Mouse (Mus musculus): Measurements from ENCODE around the gene Gtf2f1. TPM values are rescaled to one million over a fixed set of nuclear protein-coding genes. Genes with fewer than 3 reads are reported as not detected.
A peak's percentile ranks its signal among the peaks of the same experiment; 100 is the strongest.
"Not testable (repeated sequence)": the region's sequence is repeated elsewhere in the genome, so short reads cannot be mapped to it uniquely, and the experiment has no call there.

Gene Gtf2f1
- 100 to 1,000 TPM in 8 of 26 experiments, 10 to 100 TPM in 18; 60.9 to 228 (median 74.7) TPM for total RNA-seq (2018; cell fraction: chromatin; rRNA removed)
- total RNA-seq (2018; cell fraction: cytosol; rRNA removed): 10 to 100 TPM; 51.6 to 83.7 (median 61.4) TPM
- total RNA-seq (2018; cell fraction: nucleus; rRNA removed): 100 to 1,000 TPM in 2 of 26 experiments, 10 to 100 TPM in 24; 40.4 to 118 (median 50.7) TPM
- 63.3 to 154 TPM (median 75.9 TPM) in 3 replicates for polyA plus RNA-seq (2018)

- WGBS (ENCODE audit: missing documents): 1% methylated on average over 51 of the region's 51 CpGs
- Histone ChIP-seq H3K4me3 (ENCODE audit: inconsistent target) (peak within 1 kb of the TSS; percentile 100), H3K27ac (peak within 1 kb of the TSS; percentile 73), H3K36me3 (ENCODE audit: inconsistent target) (peaks cover 14% of the 10 kb centered on the region), H3K79me2 (ENCODE audit: inconsistent target) (peaks cover 20% of the 10 kb centered on the region)
Observed at GRCm38 (mm10) chr17:57011236-57012141, at the start of gene Gtf2f1, which contains the start of gene Gm17949. TSS of gene Gtf2f1 (minus strand) at chr17:57011288. TSS of gene Gm17949 (plus strand) at chr17:57011469.

DNA sequence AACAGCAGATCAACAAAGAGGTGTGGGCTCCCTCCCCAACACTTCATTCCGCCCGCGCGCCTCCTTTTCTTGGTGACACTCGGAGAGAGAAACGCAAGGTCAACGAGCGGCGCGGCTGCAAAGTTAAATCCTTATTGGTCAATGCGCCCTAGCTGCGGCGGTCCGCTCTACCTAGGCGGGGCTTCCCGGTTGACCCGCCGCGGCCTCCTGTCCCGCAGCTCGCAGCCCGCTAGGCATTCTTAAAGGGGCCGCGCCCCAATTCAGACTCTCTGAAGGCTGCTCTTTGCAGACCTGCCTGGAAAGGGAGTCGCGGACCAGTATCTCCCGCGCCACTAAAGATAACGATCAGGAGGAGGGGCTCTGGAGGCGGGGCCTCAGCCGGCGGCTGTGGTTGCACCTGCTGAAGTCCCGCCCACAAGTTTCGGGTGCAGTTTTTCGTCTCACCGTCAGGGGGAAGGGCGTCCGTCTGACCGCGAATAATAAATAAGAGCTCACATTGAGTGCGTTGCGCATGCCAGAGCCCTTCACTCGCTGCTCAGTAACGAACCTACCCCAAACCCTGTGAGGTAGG is 49.2 kb upstream of the Gtf2f1 start:
- no peak overlapping the region for H3K27ac ChIP-seq
- no peaks in the 10 kb centered on the region for H3K79me2 ChIP-seq (ENCODE audit: inconsistent target)
- no peaks in the 10 kb centered on the region for H3K36me3 ChIP-seq (ENCODE audit: inconsistent target)
- WGBS (ENCODE audit: missing documents): 2% methylated on average over 44 of the region's 44 CpGs
- H3K4me3 ChIP-seq (ENCODE audit: inconsistent target): peak overlapping the region; percentile 38

GRCm38 (mm10) chr17:57059486-57059977 is 48.4 kb upstream of the Gtf2f1 start, which contains the start of gene Slc25a23:
TSS of gene Slc25a23 (minus strand) at chr17:57059863.
- Histone ChIP-seq H3K36me3 (ENCODE audit: inconsistent target) (no peaks in the 10 kb centered on the region), H3K79me2 (ENCODE audit: inconsistent target) (no peaks in the 10 kb centered on the region), H3K27ac (no peak within 1 kb of the TSS), H3K4me3 (ENCODE audit: inconsistent target) (peak within 1 kb of the TSS; percentile 38)
- 4% methylated on average over 42 of the region's 45 CpGs for WGBS (ENCODE audit: missing documents)

GRCm38 (mm10) chr17:57058891-57059485 is 47.9 kb upstream of the Gtf2f1 start, which contains the start of gene Crb3:
TSS of gene Crb3 (plus strand) at chr17:57059105.
- Histone ChIP-seq H3K4me3 (ENCODE audit: inconsistent target) (peak within 1 kb of the TSS; percentile 38), H3K27ac (no peak within 1 kb of the TSS), H3K79me2 (ENCODE audit: inconsistent target) (no peaks in the 10 kb centered on the region), H3K36me3 (ENCODE audit: inconsistent target) (no peaks in the 10 kb centered on the region)
- WGBS (ENCODE audit: missing documents): 17% methylated on average over 18 of the region's 22 CpGs

- WGBS (ENCODE audit: missing documents): 98% methylated on average over 3 of the region's 3 CpGs
Observed at GRCm38 (mm10) chr17:57056246-57056645, 45.2 kb upstream of the Gtf2f1 start.

DNA sequence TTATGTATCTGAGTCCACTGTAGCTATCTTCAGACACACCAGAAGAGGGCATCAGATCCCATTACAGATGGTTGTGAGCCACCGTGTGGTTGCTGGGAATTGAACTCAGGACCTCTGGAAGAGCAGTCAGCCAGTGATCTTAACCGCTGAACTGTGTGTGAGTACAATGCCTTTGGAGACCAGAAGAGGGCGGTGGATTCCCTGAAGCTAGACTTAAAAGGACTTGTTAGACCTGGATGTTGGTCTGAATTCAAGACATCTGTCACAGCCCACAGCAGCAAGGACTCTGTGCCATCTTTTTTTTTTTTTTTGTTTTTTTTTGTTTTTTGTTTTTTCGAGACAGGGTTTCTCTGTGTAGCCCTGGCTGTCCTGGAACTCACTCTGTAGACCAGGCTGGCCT is 40.6 kb upstream of the Gtf2f1 start:
- not testable (repeated sequence) for H3K4me3 ChIP-seq (ENCODE audit: inconsistent target); H3K79me2 ChIP-seq (ENCODE audit: inconsistent target); H3K36me3 ChIP-seq (ENCODE audit: inconsistent target); H3K27ac ChIP-seq
- 95% methylated on average over 3 of the region's 4 CpGs for WGBS (ENCODE audit: missing documents)

More at GRCm38 (mm10) chr17:57056246-57056645, 45.2 kb upstream of the Gtf2f1 start:
- Histone ChIP-seq H3K27ac (no peak overlapping the region), H3K36me3 (ENCODE audit: inconsistent target) (no peaks in the 10 kb centered on the region), H3K79me2 (ENCODE audit: inconsistent target) (no peaks in the 10 kb centered on the region), H3K4me3 (ENCODE audit: inconsistent target) (no peak overlapping the region)

GRCm38 (mm10) chr17:57048816-57049215 is 37.7 kb upstream of the Gtf2f1 start:
- Histone ChIP-seq H3K27ac (no peak overlapping the region), H3K4me3 (ENCODE audit: inconsistent target) (no peak overlapping the region), H3K79me2 (ENCODE audit: inconsistent target) (no peaks in the 10 kb centered on the region), H3K36me3 (ENCODE audit: inconsistent target) (no peaks in the 10 kb centered on the region)
- 58% methylated on average over 3 of the region's 3 CpGs for WGBS (ENCODE audit: missing documents)

DNA sequence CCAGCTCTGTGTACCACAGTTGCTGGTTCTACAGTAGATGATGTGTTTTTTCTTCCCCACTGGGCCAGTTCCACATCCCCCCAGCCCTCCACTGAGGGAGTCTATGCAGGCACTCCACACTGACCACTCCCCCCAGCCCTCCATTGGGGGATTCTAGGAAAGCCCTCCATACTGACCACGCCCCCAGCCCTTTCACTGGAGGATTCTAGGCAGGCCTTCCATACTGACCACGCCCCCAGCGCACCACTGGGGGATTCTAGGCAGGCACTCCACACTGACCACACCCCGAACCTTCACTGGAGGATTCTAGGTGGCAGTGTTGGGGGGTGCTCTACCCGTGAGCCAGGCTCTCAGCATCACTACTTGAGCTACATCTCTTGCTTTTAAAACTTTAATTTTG is 36.3 kb upstream of the Gtf2f1 start:
- WGBS (ENCODE audit: missing documents): 88% methylated on average over 5 of the region's 5 CpGs
- no peak overlapping the region for H3K4me3 ChIP-seq (ENCODE audit: inconsistent target)
- H3K36me3 ChIP-seq (ENCODE audit: inconsistent target): no peaks in the 10 kb centered on the region
- no peaks in the 10 kb centered on the region for H3K79me2 ChIP-seq (ENCODE audit: inconsistent target)
- H3K27ac ChIP-seq: no peak overlapping the region

DNA sequence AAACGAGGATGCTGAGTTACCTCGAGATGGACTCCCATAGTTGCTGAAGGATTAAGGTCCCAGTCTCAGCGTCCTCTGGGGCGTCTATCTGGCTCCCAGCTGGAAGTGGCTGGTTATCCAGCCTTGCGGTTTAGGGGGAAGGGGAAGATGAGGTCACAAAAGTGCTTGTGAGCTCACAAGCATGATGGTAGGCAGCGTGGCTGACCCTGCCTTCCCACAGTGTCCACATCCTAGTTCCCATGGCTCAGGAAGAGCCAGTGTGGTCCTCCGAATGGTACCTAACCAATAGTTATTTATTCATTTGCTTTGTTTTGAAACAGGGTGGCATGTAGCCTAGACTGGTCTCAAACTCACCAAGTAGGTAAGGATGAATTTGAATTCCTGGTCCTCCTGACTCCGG is 30.5 kb upstream of the Gtf2f1 start, which contains the start of gene Slc25a41:
Slc25a41 (minus strand) TSS at position 101 of the 400 bp plus-strand sequence.
- H3K27ac ChIP-seq: no peak within 1 kb of the TSS
- no peaks in the 10 kb centered on the region for H3K36me3 ChIP-seq (ENCODE audit: inconsistent target)
- H3K4me3 ChIP-seq (ENCODE audit: inconsistent target): no peak within 1 kb of the TSS
- no peaks in the 10 kb centered on the region for H3K79me2 ChIP-seq (ENCODE audit: inconsistent target)
- WGBS (ENCODE audit: missing documents): 82% methylated on average over 7 of the region's 8 CpGs

GRCm38 (mm10) chr17:57038978-57039377 is 27.9 kb upstream of the Gtf2f1 start:
- H3K4me3 ChIP-seq (ENCODE audit: inconsistent target): no peak overlapping the region
- no peak overlapping the region for H3K27ac ChIP-seq
- H3K36me3 ChIP-seq (ENCODE audit: inconsistent target): no peaks in the 10 kb centered on the region
- no peaks in the 10 kb centered on the region for H3K79me2 ChIP-seq (ENCODE audit: inconsistent target)
- 56% methylated on average over 8 of the region's 8 CpGs for WGBS (ENCODE audit: missing documents)

DNA sequence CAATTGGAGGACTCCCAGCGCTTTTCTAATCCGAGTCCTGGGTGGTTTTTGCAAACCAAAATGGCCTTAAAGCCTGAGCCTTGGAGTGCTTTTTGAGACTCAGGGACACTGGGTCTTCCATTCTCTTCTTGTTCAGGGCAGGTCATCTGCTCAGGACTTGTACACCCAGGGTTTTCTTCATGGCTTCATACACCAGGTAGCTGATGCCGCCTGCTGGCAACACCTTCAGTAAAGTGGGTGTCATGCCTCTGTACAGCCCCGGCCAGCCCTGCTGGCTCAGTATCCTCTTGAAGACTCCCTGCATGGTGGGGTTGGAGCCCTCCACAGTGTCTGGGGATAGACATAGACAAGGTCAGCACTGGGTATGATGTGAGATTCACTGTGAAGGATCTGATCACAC is 21.8 kb upstream of the Gtf2f1 start:
- 98% methylated on average over 4 of the region's 4 CpGs for WGBS (ENCODE audit: missing documents)
- Histone ChIP-seq H3K79me2 (ENCODE audit: inconsistent target) (peaks cover 30% of the 10 kb centered on the region), H3K36me3 (ENCODE audit: inconsistent target) (peaks cover 4% of the 10 kb centered on the region; the same call in 1 of the 2 replicates), H3K27ac (peak overlapping the region; percentile 85), H3K4me3 (ENCODE audit: inconsistent target) (no peak overlapping the region)

DNA sequence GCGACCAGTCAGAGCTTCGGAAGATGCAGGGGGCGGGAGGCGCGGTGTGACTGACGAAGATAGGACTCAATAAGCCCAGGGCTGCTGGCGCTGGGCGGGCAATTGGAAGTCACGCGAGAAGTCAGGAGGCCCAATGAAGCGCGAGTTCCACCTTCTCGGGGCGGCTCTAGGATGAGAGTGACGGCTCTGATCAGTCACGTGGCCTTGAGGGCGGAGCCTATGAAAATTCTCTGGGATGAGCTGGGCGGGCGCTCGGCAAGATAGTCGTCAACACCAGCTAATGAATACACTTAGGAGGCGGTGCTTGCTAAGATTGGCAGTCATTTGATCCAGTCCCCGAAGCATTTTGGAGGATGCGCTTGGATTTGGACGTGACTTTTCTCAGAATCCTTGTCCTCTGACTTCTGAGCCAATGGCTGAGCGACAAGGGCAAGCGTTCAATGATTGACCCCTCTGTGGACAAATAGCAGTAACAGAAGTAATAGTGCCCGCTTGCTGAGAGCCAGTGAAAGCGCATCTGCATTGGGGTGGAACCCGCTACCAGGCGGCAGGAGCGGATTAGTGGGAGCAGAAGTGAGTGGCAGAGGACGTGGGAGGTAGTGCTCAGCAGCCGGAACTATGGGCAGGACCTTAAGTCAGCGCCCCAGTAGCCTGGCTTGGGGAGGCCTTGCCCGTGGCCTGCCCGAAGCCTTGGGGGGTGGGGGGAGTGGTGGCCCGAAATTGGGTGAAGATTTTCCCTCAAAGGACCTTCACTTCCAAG is 20.8 kb upstream of the Gtf2f1 start:
- peak overlapping the region; percentile 85 for H3K27ac ChIP-seq
- H3K36me3 ChIP-seq (ENCODE audit: inconsistent target): peaks cover 13% of the 10 kb centered on the region; the same call in 1 of the 2 replicates
- WGBS (ENCODE audit: missing documents): under 1% methylated on average over 38 of the region's 38 CpGs
- peak overlapping the region; percentile 36 for H3K4me3 ChIP-seq (ENCODE audit: inconsistent target)
- H3K79me2 ChIP-seq (ENCODE audit: inconsistent target): peaks cover 40% of the 10 kb centered on the region

DNA sequence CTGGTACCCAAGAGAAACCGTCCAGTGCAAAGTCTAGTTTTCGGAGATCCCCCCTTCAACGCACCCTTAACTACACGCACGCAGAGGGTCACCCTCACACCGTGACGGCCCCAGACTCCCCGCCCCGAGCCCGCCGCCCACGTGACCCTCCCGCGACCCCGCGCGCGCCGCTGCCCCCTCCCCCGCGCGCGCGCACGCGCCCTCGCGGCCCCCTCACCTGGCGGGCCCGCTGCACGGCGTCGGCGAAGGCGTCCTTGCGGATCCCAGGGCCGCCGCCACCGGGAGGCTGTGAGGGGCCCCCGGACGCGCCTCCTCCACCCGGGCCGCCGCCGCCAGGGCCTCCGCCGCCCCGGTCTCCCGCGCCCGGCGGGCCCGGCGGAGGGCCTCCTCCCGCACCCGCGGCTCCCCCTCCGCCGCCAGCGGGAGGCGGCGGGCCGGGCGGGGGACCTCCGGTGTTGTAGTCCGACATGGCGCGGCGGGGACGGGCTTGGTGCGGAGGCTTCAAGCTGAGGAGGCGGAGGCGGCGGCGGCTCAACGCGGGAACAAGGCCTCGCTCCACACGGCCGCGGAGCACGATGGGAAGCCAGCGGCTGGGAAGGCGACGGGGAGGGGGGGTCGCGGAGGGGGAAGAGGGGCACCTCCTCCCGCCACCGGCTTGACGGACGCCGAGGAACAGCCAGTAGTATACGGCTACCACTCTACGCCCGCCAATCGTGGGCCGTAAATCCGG is 20.0 kb upstream of the Gtf2f1 start, which contains the start of gene Khsrp:
Khsrp (minus strand) TSS at position 592 of the 730 bp plus-strand sequence.
- WGBS (ENCODE audit: missing documents): 1% methylated on average over 50 of the region's 99 CpGs
- Histone ChIP-seq H3K27ac (peak within 1 kb of the TSS; percentile 85), H3K36me3 (ENCODE audit: inconsistent target) (peaks cover 21% of the 10 kb centered on the region; the same call in 1 of the 2 replicates), H3K4me3 (ENCODE audit: inconsistent target) (peak within 1 kb of the TSS; percentile 72), H3K79me2 (ENCODE audit: inconsistent target) (peaks cover 46% of the 10 kb centered on the region)
